Mouse (Mus musculus) adrenal gland, adult (tissue): ENCODE measurements around the gene Cbarp.

Experiments used
- DNase-seq, 2 experiments: peaks; one replicate each; pipeline ENCODE4 v3.0.0; 2022 to 2023; ENCODE audit warnings: low spot score in 1 of 2; ENCODE audit not compliant: inconsistent age in 2 of 2

Gene Cbarp

DNA sequence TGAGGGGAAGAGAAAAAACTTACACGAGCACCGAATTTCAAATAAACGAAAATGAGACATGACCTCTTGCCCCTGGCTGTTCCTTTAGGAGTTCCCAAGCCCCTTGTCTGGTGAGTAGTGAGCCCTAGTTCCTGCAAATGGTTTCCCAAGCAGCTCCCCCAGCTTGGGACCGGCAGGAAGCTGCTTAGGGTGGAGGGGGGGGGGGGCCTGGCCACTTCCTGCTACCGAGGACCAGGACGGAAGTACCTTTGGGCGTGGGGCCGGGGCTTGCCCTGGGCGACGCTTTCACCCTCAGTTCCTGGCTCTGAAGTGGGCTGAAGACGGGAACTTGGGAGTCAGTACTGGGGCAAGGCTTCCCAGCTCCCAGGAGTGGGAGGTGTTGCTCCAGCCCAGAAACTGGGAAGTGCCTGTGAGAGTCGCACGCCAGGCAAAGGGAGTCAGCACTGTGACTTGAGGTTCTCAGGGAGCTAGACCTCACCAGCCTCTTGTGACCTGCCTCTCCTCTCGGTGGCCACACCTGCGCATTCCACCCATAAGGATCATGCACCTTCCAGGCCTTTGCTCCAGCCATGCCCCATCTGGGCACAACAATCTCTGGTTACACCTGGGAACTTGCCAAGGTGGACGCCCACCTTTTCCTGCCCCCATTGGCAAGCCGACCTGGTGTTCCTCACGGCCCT lies 17.8 kb upstream of the Cbarp start:
- DNase-seq: peak in 1 of 2 experiments; percentile 78

DNA sequence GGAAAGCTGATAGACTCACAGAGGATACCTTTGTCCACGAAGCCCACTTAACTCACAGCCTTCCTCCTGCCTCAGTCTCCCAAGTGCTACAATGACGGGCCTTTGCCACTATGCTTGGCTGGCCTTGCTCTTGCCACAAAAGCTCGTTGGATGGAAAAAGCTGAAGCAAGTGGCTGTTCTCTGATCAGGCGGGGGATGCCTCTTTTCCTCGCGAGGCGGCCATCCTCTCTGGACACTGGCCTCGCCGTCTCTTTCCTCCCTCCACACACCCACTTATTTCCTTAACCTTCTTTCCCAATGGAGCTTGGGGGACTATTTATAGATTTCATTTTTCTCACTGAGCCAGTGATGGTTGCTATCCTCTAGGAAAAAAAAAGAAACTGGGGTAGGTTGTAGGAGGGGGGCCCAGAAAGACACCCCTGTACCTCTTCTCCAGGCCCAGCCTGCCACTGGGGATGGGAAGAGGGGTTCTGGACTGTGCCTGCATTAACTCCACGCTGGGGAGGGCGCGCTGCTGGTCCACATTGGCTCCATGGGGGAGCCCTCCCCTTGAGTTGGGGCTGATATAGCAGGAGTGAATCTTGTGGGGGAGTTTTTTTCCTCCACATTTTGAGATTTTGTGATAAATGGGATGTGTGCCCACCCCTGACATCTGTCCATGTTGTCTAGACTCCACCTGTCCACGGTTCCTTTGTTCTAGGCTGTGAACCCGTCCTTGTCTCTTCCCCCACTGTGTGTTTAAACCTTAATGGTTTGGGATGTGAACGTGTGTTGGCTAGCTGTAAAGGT lies 16.7 kb upstream of the Cbarp start:
- peak in 1 of 2 experiments; percentile 59 for DNase-seq

DNA sequence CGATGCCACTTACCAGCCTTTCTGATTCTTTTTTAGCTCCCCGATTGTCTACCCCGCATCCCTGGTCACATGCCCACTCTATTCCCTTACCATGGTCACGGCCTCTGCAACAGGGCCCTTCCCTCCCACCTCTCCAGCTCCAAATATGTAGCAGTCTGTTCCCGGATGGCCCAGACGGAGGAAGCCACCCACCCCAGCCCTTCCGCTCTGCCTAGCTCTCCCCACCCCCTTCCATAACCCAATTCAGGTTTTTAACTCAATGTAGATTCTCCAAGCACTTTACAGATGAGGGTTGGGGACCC lies 16.1 kb upstream of the Cbarp start:
- DNase-seq: peak in 1 of 2 experiments; percentile 47

DNA sequence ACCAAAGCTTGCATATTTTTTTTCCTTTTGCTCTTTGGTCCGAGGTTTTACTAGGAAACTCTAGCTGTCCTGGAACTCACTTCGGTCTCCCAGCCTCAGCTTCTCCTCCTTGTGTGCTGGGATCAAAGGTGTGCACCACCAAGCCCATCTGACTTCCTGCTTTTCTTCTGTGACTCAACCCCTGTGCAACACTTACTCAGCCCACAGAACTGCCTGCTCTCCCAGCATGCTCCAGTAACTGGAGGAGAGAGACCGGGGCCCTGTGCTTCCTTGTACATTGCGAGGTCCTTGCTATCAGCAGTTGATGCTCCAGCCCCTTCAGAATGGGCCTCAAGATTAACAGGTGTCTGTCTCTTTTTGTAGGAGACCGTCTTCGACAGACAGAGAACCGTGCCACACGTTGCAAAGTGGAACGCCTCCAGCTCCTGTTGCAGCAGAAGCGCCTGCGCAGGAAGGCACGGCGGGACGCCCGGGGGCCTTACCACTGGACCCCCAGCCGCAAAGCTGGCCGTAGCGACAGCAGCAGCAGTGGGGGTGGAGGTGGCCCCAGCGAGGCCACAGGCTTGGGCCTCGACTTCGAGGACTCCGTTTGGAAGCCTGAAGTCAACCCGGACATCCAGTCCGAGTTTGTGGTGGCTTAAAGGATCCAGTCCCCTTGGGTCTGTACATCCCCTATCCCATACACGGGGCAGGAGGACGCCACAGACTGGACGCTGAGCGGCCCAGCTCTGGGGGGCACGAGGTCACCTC lies 15.5 kb upstream of the Cbarp start:
- peak in 1 of 2 experiments; percentile 59 for DNase-seq

DNA sequence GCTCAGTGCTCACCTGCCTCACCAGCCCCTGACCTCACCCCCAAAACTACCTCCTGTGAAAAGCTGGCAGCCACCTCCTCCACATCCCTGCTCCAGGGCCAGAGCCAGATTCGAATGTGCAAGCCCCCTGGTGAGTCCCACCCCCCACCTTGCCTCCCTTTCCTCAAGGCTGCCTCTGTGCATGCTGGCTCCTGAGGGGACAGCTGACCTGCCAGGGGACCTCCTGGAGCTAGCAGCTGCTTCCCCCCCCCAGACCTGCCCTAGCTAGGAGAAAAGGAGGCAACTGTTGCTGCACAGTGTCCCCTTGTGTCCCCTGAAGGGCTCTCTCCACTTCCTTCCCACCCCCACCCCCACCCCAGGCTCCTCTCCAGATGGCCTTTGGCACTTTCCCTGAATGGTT lies 14.6 kb upstream of the Cbarp start:
- no peak for DNase-seq

DNA sequence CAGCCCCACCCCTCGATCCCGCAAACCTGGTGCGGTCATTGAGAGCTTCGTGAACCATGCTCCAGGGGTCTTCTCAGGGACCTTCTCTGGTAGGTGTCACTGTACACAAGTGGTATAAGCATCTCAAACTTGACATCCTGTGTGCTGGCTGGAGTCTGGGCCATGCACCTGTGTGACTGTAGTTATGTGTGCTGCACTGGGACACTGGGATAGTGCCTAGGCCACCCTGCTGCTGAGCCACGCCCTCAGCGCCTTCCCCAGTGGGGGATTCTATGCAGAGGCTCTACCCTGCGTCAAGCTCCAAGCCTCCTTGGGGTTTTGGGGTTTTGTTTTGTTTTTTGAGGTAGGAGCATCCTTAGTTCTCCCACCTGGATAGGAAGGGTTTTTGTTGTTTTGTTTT lies 13.7 kb upstream of the Cbarp start:
- no peak for DNase-seq

DNA sequence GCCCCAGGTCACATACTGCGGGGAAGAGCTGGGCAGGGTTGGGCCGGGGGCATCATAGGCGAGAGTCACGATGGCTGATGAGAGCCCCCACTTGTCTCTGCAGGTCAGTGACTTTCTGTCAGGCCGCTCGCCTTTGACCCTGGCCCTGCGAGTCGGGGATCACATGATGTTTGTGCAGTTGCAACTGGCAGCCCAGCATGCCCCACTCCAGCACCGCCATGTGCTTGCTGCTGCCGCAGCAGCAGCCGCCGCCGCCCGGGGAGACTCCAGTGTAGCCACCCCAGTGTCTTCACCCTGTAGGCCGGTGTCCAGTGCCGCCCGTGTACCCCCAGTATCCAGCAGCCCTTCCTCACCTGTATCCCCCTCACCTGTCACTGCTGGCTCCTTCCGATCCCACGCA lies 13.1 kb upstream of the Cbarp start:
- peak in 1 of 2 experiments; percentile 45 for DNase-seq

DNA sequence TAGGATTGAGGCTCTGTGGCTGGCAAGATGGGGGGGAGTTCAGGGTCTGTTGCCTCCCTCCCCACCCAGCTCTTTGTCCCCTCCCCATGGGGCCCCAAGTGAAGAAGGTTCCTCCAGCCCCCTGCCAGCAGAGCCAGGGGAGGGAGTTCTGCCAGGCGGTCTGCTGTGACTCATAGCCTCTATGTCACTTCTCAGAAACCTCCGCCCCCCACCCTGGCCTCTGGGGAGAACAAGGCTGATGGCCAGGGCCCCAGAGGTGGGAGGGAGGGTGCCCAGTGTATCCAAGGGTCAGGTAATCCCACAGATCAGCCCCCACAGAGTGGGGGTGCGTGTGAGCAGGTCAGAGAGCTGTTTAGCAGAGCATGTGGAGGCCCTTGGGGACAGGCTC lies 12.2 kb upstream of the Cbarp start:
- DNase-seq: peak; percentile 89 to 95

DNA sequence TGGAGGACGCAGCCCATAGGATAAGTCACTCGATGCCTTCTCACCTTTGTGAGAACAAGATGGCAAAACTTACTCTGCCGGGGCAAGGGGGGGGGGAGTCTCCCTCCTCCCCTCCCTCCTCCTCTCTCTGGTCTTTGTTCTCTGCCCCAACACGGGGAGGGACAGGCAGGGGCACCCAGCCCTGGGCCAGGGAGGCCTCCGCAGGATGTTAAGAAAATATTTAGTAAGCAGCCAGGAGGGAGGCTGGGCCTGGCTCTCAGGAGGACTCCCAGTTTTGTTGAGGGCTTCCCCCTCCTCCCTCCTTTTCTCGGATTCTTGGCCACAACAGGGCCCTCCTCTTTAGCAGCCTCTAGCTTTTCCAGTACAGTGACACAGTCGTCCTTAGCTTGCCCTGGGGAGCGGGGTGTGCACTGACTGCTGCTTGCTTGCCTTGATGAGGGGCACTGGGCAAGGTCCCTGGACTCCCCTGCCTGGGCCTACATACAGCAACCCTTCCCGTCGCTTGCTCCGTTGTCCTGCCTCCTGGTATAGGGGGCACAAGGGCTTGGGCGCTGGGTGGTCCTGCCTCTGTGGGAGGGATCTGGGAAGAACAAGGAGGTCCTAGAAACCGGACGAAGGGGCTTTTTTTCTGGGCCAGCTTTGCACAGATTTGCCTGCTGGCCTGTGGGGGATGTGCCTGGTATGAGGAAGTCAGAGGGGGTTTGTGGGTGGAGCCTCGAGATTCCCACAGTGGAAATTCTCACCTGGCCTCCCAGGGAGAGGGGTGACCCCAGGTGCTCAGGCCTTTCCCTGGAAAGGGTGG lies 11.6 kb upstream of the Cbarp start:
- peak; percentile 70 to 88 for DNase-seq

DNA sequence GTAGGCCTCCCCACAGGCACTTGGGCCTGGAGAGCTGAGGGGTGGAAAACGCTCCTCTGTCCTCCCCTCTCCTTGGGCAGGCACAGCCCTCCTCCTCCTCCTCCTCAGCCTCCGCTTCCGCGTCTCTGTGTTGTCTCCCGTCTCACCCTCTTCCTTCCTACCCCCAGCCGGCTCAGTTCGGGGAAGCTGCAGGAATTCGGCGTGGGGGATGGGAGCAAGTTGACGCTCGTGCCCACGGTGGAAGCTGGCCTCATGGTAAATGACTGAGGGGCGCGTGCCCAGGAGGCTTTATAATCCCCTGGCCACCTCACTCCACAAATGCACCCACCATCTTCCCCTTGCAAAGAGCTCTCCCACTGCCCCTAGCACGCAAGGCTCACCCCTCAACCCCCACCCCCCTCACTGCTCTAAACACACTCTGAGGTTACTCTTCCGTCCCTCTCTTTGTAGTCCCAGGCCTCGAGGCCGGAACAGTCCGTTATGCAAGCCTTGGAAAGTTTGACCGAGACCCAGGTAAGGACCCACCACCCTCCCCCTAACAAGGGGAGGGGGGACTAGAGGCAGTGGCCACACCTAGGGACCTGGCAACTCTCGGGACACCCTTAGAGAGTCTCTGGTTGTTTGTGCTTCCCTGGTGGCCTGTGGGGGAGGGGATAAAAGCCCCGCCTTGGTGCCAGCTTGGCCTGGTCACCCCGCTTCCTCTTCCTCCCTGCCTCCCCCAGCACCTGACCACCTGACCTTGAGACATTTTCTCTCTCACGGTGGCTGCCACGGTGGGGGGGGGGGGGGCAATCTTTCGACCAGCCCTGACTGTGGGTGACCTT lies 10.8 kb upstream of the Cbarp start:
- DNase-seq: peak; percentile 83 to 91

DNA sequence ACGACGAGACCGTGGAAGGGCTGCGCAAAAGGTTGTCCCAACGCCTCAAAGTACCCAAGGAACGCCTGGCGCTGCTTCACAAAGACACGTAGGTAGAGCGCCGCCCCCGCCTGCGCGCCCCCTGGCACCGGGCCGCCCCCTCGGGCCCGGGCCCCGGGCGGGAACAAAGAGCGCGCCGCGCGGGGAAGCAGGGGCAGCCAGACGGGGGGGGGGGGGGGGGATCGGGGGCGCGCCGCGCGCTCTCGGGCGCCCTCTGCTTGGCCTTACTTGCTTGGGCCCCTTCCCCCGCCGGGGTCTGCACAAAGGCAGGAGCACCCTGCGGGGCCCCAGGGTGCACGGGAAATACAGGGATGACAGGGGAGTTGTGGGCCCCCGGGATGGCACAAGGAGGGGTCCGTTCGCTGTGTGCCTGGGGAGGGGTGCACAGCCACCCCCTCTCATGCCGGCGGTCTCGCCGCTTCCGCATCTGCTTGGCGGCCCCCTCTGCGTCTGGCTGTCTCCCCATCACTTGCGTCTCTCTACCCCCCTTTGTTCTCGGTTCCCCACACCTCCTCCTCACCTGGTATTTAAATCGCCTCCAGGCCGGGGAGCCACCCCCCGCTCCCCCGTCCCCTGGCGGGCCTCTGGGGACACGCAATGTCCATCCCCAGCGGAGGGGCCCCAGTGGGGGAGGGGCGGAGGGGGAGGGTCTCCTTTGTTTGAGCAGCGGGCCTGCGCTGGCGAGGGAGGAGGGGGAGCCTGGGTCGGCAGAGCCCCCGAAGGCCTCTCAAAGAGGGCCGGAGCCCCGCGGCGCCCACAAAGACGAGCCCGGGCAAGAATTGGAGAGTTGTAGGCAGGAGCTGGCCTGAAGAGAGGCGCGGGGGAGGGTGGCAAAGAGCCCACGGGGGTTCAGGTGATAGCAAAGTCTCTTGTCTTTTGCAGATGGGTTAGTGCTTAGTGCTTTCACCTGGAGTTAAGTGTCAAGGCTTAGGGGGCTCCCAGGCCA lies 9.9 kb upstream of the Cbarp start:
- DNase-seq: peak; percentile 77 to 89

DNA sequence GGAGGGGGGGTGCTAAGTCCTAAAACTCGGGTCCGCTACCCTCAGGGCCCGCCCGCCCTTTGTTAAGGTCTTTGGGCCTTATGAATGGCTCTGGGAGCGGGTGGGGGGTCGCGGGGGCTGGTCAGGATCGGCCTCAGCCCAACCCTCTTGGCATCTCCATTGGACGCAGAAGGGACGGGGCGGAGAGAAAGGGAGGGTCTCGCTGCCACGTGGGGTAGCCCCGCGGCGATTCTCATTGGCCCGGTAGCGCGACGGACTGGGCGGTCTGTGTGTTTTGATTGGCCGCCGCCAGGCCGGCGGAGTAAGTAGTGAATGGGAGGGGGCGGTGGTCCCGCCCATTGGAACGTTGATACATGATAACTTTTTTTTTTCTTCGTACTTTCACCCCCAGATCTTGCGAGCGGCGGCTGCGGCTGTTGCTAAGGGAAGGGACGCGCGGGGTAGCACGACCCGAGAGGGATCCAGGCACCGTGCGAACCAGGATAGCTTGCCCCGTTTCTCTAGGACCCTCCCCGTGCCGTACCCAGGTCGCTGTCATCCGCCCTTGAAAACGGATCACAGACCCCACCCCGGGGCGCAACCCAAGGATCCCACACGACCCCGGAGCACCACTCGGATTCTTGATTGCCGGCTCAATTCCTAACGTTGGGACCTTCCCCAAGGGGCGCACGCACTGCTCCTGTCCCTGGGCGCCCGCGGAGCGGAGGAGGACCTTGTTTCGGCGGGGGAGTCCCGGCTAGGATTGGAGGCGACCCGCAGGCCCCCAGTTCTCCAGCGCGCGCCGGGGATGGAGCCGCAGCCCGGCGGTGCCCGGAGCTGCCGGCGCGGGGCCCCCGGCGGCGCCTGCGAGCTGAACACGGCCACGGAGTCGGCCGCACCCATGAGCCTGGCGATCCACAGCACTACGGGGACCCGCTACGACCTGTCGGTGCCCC lies 8.9 kb upstream of the Cbarp start:
- peak; percentile 99 for DNase-seq

DNA sequence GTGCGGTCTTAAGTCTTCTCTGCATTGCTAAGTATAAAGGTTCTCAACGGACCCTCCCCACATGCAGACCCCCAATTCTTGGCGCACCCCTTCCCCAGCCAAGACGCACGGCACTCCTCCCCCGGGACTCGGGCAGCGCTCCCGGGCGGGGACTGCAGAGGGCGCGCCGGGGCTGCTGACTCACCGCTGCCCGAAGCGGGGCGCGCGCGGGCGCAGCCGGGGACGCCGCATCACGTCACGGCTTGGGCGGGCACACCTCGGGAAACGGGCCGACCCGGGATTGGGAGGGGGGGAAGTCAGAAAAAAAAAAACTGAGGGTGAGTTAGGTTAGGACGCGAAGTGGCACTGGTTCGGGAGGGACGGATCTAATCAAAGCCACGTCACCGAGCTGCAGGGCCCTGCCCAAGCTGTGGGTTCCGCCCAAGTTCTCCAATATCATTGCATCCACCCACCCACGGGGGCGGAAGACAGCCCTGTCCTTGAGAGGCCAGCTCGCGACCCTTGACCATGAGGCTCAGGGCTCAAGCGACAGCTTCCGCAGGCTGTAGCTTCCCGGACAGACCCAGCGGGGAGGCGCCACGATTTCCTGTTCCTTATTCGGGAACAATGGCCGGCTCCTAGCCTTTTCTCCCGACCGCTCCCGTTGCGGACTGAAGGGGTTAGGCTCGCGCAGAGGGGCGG lies 8.1 kb upstream of the Cbarp start:
- DNase-seq: peak; percentile 97 to 99

DNA sequence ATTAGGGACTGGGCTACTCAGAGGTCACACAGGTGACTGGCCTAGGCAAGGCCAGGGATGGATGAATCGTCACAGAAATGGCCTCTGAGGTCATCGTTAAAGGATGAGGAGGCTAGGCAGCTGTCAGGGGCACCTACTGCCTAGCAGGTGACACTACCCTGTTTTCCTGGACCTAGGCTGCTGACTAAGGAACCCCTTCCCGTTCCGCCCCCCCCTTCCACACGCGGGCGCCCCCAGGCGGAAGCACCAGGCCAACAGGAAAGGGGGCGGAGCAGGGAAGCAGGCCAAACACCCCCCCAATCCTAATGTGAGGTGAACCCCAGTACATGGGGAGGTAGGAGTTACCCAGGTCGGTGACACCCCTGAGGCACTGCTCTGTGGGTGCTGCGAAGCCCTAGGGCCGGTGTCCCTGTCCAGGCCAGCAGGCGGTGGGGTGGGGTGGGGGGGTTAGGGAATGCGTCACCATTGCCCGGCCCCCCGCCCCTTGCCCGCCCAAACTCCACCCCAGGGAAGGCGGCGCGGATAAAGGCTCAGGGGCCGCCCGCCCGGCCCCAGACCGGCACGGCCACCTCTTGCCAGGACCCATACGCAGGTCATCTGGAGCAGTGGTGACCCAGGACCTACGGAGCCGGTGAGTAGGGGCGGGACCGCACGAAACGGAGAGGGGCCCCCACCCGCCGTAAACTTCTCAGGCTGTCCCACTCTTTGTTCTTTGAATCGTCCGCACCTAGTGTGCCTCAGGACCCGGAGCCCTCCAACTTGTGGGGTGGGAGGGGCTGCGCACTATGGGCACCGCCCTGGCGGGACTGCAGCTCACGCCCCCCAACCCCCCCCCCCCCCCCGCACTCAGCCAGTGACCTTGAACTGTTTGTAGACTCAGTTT lies 7.3 kb upstream of the Cbarp start, which contains the start of gene Midn:
Gene Midn, plus strand, starts transcription at position 554 of the 883 bp plus-strand sequence.
- peak; percentile 93 to 97 for DNase-seq

DNA sequence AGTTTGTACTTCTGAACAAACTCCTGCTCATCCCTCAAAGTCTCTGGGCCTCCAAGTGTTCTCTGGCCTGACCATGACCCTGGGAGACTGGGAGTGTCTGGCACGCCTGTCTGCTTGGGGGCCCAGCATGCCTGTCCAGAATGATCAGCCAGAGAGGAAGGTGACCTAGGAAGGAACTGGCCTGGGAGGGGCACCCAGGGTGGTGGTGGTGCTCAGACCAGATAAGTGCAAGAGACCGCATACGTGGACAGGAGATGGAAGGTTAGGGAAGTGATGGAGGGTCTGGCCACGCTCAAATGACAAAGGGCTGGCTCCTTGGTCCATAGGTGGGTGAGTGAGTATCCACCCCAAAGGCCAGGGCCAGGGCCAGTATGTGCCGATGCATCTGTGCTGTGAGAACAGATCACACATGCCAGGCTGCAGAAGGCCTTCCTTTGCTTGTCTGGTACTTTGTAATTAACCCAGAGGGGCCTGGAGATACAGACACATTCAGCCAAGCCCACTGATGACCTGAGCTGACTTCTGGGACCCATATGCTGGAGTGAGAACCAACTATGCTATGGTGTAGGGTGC lies 6.6 kb upstream of the Cbarp start:
- DNase-seq: peak in 1 of 2 experiments; percentile 63

DNA sequence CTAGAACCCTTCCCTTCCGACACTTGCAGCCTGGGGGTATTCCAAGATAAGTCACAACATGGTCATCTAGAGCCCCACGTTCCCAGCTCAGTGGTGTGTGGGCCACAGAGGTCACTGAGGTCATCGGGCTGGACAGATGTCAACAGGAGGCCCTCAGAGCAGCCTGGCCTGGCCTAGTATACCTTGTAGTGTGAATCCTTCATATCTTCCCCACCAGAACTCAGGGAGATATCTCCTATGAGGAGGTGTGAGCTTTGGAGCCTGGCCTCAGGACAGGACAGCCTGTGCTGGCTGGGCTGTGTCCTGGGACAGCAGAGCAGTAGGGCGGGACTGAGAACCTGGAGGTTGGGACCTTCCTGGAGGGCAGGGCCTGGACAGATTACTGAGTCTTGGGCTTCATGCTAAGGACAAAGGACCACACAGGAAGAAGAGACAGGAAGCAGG lies 6.0 kb upstream of the Cbarp start:
- DNase-seq: peak; percentile 54 to 78
